Mouse (Mus musculus): ENCODE data around the gene Theg. TPM values are rescaled to one million over a fixed set of nuclear protein-coding genes. Genes with fewer than 3 reads are reported as not detected.
A peak's percentile ranks its signal among the peaks of the same experiment; 100 is the strongest.

The Theg gene
- polyA plus RNA-seq, 1 experiment from 2014 or later, result not detected

DNA sequence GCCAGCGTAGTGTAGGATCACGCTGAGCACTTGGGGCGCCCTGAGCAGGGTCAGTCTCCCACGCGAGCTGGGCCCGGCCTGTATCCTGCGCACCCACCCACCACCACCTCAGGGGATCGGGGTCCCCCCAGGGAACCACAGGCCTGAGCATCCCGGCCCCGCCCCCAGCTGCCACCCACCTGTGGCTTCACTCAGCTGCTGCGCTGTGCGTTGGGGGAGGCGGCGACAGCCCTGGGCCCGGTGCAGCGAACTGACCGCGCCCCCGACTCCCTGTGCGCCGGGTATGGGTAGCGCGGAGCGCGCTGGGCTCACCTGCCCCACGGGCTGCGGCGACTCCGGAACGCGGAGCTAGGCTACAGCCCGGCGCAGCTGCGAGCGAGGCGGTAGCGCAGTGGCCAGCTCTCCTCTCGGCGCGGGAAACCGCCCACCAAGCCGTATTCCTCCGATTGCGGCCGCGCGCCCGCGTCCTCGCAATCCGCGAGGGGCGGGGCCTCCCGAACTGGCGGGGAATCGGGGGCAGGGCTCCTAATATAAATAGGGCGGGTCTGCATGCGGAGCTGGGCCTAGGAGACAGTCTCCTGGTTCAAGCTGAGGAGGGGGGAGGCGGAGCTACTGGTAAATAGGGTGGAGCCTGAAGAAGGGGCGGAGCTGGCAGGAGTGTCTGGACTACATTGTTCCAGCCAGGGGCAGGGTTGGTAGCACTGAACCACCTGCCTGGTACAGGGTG, 26.6 kb upstream of the Theg start, which contains the start of gene C2cd4c:
TSS of gene C2cd4c (minus strand) at position 448 of the 727 bp plus-strand sequence.
- H3K36me3 ChIP-seq, result no peaks in the 10 kb centered on the region
- ATAC-seq (replicated peaks; ENCODE audit: insufficient number of reproducible peaks, insufficient read depth, low FRiP score, low read depth), result peak; percentile 51
- peaks cover 42% of the 10 kb centered on the region for H3K27me3 ChIP-seq
- peaks cover 23% of the 10 kb centered on the region for H3K4me1 ChIP-seq (replicated peaks)
- no peak within 1 kb of the TSS for H3K27ac ChIP-seq
- H3K4me3 ChIP-seq, result peak within 1 kb of the TSS; percentile 57
- H3K9ac ChIP-seq, result peak within 1 kb of the TSS; percentile 52
- H3K4me2 ChIP-seq, result peak within 1 kb of the TSS; percentile 96
- WGBS, result 2% methylated on average over 60 of the region's 60 CpGs
- H3K9me3 ChIP-seq (replicated peaks), result no peaks in the 10 kb centered on the region

DNA sequence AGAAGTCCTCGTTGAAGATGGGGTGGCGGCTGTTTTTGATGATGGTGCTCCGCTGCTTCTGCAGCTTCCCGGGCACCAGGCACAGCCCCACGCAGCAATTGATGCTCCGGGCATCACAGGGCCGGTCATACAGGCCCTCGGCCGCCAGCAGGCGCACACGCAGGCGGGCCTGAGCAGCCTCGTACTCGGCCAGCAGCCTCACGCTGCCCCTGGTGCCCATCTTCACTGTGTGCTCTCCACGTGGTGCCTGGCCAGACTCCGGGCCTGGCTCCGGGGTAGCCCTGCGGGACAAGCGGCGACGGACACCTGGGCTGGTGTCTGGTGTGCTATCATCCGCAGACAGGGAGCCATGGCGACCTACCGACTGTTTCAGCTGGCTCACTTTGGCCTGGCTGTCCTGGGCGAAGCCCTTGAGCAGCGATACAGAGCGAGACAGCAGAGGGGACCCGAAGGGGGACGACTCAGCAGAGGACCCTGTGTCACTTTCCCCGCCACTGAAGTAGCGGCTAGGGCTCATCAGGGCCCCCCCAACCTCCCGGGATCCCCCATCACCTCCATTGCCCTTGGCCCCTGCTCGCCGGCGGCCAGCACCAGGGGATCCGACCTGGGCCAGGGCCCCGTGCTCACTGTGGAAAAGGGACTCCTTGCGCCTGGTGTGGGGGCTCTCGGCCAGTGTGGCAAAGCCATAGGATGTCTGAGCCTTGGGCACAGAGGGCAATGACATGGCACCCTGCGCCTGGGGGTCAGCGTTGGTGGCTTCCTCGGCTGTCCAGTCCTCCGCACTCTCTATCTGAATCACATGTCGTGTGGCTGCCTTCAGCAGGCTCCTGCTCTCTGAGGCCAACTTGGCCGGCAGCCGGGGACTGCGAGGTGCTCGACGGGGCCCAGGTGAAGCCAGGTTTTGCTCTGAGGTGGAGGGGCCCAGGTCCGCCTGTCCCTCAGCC, 25.3 kb upstream of the Theg start:
- H3K36me3 ChIP-seq, result no peaks in the 10 kb centered on the region
- H3K9ac ChIP-seq, result peak overlapping the region; percentile 1; the same call in 1 of the 2 replicates
- peak overlapping the region; percentile 24 for H3K4me3 ChIP-seq
- H3K9me3 ChIP-seq (replicated peaks), result no peaks in the 10 kb centered on the region
- H3K4me2 ChIP-seq, result peak overlapping the region; percentile 46
- H3K4me1 ChIP-seq (replicated peaks), result peaks cover 23% of the 10 kb centered on the region
- no peak overlapping the region for H3K27ac ChIP-seq
- peaks cover 48% of the 10 kb centered on the region for H3K27me3 ChIP-seq
- 8% methylated on average over 51 of the region's 51 CpGs for WGBS
- ATAC-seq (replicated peaks; ENCODE audit: insufficient number of reproducible peaks, insufficient read depth, low FRiP score, low read depth), result peak; percentile 43; the same call in 1 of the 2 replicates

GRCm38 (mm10) chr10:79611296-79611695, 24.2 kb upstream of the Theg start:
- Histone ChIP-seq H3K36me3 (no peaks in the 10 kb centered on the region), H3K27ac (no peak overlapping the region), H3K4me1 (replicated peaks) (peaks cover 23% of the 10 kb centered on the region), H3K4me2 (no peak overlapping the region), H3K9me3 (replicated peaks) (no peaks in the 10 kb centered on the region), H3K27me3 (peaks cover 56% of the 10 kb centered on the region), H3K9ac (no peak overlapping the region), H3K4me3 (no peak overlapping the region)
- no peak for ATAC-seq (replicated peaks; ENCODE audit: insufficient number of reproducible peaks, insufficient read depth, low FRiP score, low read depth)
- WGBS, result 36% methylated on average over 5 of the region's 5 CpGs

DNA sequence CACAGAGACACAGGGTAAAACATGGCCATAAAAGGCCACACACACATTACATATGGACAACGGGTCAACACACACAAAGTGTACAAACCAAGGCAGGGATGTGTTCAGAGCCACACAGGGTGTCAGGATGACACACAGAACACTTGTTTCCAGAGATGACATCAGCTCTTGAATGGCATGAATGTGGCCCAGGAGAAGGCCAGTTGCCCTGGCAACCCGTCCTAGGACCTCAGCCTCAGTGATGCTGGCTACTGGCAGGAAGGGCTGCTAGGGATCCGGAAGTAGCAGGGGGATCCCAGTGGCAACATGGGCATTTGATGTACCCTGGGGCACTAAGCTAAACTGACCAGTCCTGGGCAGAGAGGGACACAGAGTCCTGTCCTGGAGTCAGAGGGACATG, 22.1 kb upstream of the Theg start:
- Histone ChIP-seq H3K27me3 (peaks cover 51% of the 10 kb centered on the region), H3K4me1 (replicated peaks) (peaks cover 23% of the 10 kb centered on the region), H3K9me3 (replicated peaks) (no peaks in the 10 kb centered on the region), H3K36me3 (no peaks in the 10 kb centered on the region), H3K9ac (no peak overlapping the region), H3K4me3 (no peak overlapping the region), H3K4me2 (no peak overlapping the region), H3K27ac (no peak overlapping the region)
- ATAC-seq (replicated peaks; ENCODE audit: insufficient number of reproducible peaks, insufficient read depth, low FRiP score, low read depth), result no peak
- 68% methylated on average over 3 of the region's 3 CpGs for WGBS

DNA sequence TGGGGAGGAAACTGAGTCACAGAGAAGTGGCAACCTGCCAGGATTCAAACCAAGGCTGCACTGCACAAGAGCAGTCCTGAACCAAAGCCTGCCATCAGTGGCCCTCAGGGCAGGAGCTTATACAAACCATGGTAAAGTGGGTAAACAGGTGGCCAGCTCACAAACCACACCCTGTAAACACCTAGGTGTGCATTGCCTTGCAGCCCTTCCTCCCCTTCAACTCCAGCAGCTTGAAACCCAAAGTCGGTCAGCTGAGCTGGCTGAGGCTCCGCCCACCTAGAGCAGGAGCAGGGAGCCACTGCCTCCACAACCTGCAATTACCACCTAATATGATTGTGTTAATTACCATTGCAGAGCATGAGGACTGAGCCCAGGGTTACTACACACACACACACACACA, 20.8 kb upstream of the Theg start:
- ATAC-seq (replicated peaks; ENCODE audit: insufficient number of reproducible peaks, insufficient read depth, low FRiP score, low read depth), result no peak
- H3K4me3 ChIP-seq, result no peak overlapping the region
- H3K4me1 ChIP-seq (replicated peaks), result peaks cover 13% of the 10 kb centered on the region
- H3K4me2 ChIP-seq, result no peak overlapping the region
- no peak overlapping the region for H3K27ac ChIP-seq
- H3K36me3 ChIP-seq, result no peaks in the 10 kb centered on the region
- no peak overlapping the region for H3K9ac ChIP-seq
- H3K27me3 ChIP-seq, result peaks cover 37% of the 10 kb centered on the region
- no peaks in the 10 kb centered on the region for H3K9me3 ChIP-seq (replicated peaks)
- WGBS, result 35% methylated on average over 2 of the region's 2 CpGs

GRCm38 (mm10) chr10:79606537-79606936, 19.4 kb upstream of the Theg start:
- H3K27me3 ChIP-seq, result peaks cover 25% of the 10 kb centered on the region
- WGBS, result 56% methylated on average over 4 of the region's 4 CpGs
- no peak overlapping the region for H3K9ac ChIP-seq
- no peaks in the 10 kb centered on the region for H3K4me1 ChIP-seq (replicated peaks)
- ATAC-seq (replicated peaks; ENCODE audit: insufficient number of reproducible peaks, insufficient read depth, low FRiP score, low read depth), result 0 out of 2 replicates have a peak, but pooled peaks have one; percentile 15
- no peak overlapping the region for H3K27ac ChIP-seq
- no peaks in the 10 kb centered on the region for H3K9me3 ChIP-seq (replicated peaks)
- H3K36me3 ChIP-seq, result no peaks in the 10 kb centered on the region
- H3K4me3 ChIP-seq, result no peak overlapping the region
- no peak overlapping the region for H3K4me2 ChIP-seq

GRCm38 (mm10) chr10:79597936-79598230, 10.8 kb upstream of the Theg start:
- WGBS, result 66% methylated on average over 4 of the region's 4 CpGs
- Histone ChIP-seq H3K9me3 (replicated peaks) (no peaks in the 10 kb centered on the region), H3K9ac (no peak overlapping the region), H3K4me2 (no peak overlapping the region), H3K27me3 (peaks cover 22% of the 10 kb centered on the region), H3K4me1 (replicated peaks) (no peaks in the 10 kb centered on the region), H3K36me3 (no peaks in the 10 kb centered on the region), H3K4me3 (no peak overlapping the region), H3K27ac (no peak overlapping the region)
- no peak for ATAC-seq (replicated peaks; ENCODE audit: insufficient number of reproducible peaks, insufficient read depth, low FRiP score, low read depth)

GRCm38 (mm10) chr10:79597051-79597935, 10.2 kb upstream of the Theg start:
- H3K27ac ChIP-seq, result no peak overlapping the region
- H3K4me1 ChIP-seq (replicated peaks), result no peaks in the 10 kb centered on the region
- WGBS, result 24% methylated on average over 13 of the region's 13 CpGs
- H3K4me2 ChIP-seq, result no peak overlapping the region
- no peaks in the 10 kb centered on the region for H3K36me3 ChIP-seq
- H3K27me3 ChIP-seq, result peaks cover 22% of the 10 kb centered on the region
- no peak for ATAC-seq (replicated peaks; ENCODE audit: insufficient number of reproducible peaks, insufficient read depth, low FRiP score, low read depth)
- no peak overlapping the region for H3K9ac ChIP-seq
- H3K4me3 ChIP-seq, result no peak overlapping the region
- no peaks in the 10 kb centered on the region for H3K9me3 ChIP-seq (replicated peaks)

GRCm38 (mm10) chr10:79595590-79595929, 8.4 kb upstream of the Theg start:
- Histone ChIP-seq H3K9me3 (replicated peaks) (no peaks in the 10 kb centered on the region), H3K4me2 (no peak overlapping the region), H3K36me3 (no peaks in the 10 kb centered on the region), H3K4me3 (no peak overlapping the region), H3K4me1 (replicated peaks) (no peaks in the 10 kb centered on the region), H3K27ac (no peak overlapping the region), H3K27me3 (peaks cover 22% of the 10 kb centered on the region), H3K9ac (no peak overlapping the region)
- WGBS, result 50% methylated on average over 8 of the region's 8 CpGs
- no peak for ATAC-seq (replicated peaks; ENCODE audit: insufficient number of reproducible peaks, insufficient read depth, low FRiP score, low read depth)

- H3K4me3 ChIP-seq, result no peak overlapping the region
- H3K27me3 ChIP-seq, result peaks cover 22% of the 10 kb centered on the region
- no peaks in the 10 kb centered on the region for H3K4me1 ChIP-seq (replicated peaks)
- H3K9me3 ChIP-seq (replicated peaks), result no peaks in the 10 kb centered on the region
- ATAC-seq (replicated peaks; ENCODE audit: insufficient number of reproducible peaks, insufficient read depth, low FRiP score, low read depth), result peak; percentile 64
- H3K27ac ChIP-seq, result no peak overlapping the region
- no peak overlapping the region for H3K4me2 ChIP-seq
- WGBS, result 15% methylated on average over 17 of the region's 17 CpGs
- no peak overlapping the region for H3K9ac ChIP-seq
- H3K36me3 ChIP-seq, result no peaks in the 10 kb centered on the region
Observed at GRCm38 (mm10) chr10:79594872-79595589, 7.9 kb upstream of the Theg start.

Data from heart, embryonic 15.5 days (tissue).